Mouse (Mus musculus): Measurements from ENCODE around the gene Ifitm1.

GRCm38 (mm10) chr7:140991117-140991689 lies 24.2 kb downstream of the Ifitm1 start:
- peak; percentile 46; the same call in 1 of the 2 replicates for TF ChIP-seq CTCF (IDR thresholded peaks at IDR 0.05; ENCODE audit: control insufficient read depth, insufficient read depth, low read length)
- no peak for TF ChIP-seq POLR2A (IDR thresholded peaks at IDR 0.05; ENCODE audit: borderline replicate concordance, control insufficient read depth, low read depth, low read length)

Data from bone marrow, adult 2 months (tissue).